Mouse (Mus musculus) Muller cell, postnatal 12 days (primary cell): ENCODE measurements at regions not wholly inside any gene's neighbourhood (a gene's known extent, or its start where the extent isn't known, plus 50 kb on each side); places are given as distances from the start of the nearest gene placed in this dataset.

Experiments
- DNase-seq: peaks from one replicate; pipeline ENCODE4 v3.0.0-alpha.2; 2015; ENCODE audit errors: inconsistent ontology term

GRCm38 (mm10) chr9:116511450-116511849 lies 336.3 kb upstream of the Tgfbr2 start:
- peak; percentile 25 for DNase-seq

- DNase-seq: no peak
Measured at GRCm38 (mm10) chr9:116507756-116508155, 332.6 kb upstream of the Tgfbr2 start.

GRCm38 (mm10) chr9:116502831-116503230 lies 327.7 kb upstream of the Tgfbr2 start:
- DNase-seq: no peak

GRCm38 (mm10) chr9:116500951-116501350 lies 325.8 kb upstream of the Tgfbr2 start:
- no peak for DNase-seq

- no peak for DNase-seq
Measured at GRCm38 (mm10) chr9:116491227-116491626, 316.1 kb upstream of the Tgfbr2 start.

GRCm38 (mm10) chr9:116489787-116490186 lies 314.6 kb upstream of the Tgfbr2 start:
- no peak for DNase-seq

- DNase-seq: peak; percentile 95
Measured at GRCm38 (mm10) chr9:116489273-116489672, 314.1 kb upstream of the Tgfbr2 start.

- no peak for DNase-seq
Measured at GRCm38 (mm10) chr9:116477309-116477708, 302.1 kb upstream of the Tgfbr2 start.

GRCm38 (mm10) chr9:116475206-116475955 lies 300.2 kb upstream of the Tgfbr2 start:
- DNase-seq: no peak

GRCm38 (mm10) chr9:116472855-116473254 lies 297.7 kb upstream of the Tgfbr2 start:
- no peak for DNase-seq

GRCm38 (mm10) chr9:116468569-116469250 lies 293.6 kb upstream of the Tgfbr2 start:
- peak; percentile 82 for DNase-seq

- DNase-seq: no peak
Measured at GRCm38 (mm10) chr9:116466336-116466735, 291.2 kb upstream of the Tgfbr2 start.

GRCm38 (mm10) chr9:116464626-116465025 lies 289.5 kb upstream of the Tgfbr2 start:
- no peak for DNase-seq

- DNase-seq: no peak
Measured at GRCm38 (mm10) chr9:116462232-116462631, 287.1 kb upstream of the Tgfbr2 start.

GRCm38 (mm10) chr9:116460022-116460421 lies 284.9 kb upstream of the Tgfbr2 start:
- DNase-seq: no peak

GRCm38 (mm10) chr9:116452050-116452449 lies 276.9 kb upstream of the Tgfbr2 start:
- no peak for DNase-seq

GRCm38 (mm10) chr9:116450829-116451228 lies 275.7 kb upstream of the Tgfbr2 start:
- DNase-seq: no peak

GRCm38 (mm10) chr9:116447734-116448133 lies 272.6 kb upstream of the Tgfbr2 start:
- DNase-seq: no peak

- DNase-seq: no peak
Measured at GRCm38 (mm10) chr9:116438580-116438979, 263.4 kb upstream of the Tgfbr2 start.

GRCm38 (mm10) chr9:116434414-116434813 lies 259.3 kb upstream of the Tgfbr2 start:
- DNase-seq: no peak

- no peak for DNase-seq
Measured at GRCm38 (mm10) chr9:116429061-116429460, 253.9 kb upstream of the Tgfbr2 start.

GRCm38 (mm10) chr9:116428475-116428874 lies 253.3 kb upstream of the Tgfbr2 start:
- no peak for DNase-seq

GRCm38 (mm10) chr9:116427278-116427677 lies 252.1 kb upstream of the Tgfbr2 start:
- DNase-seq: no peak
